Mouse (Mus musculus) activated CD4-positive, CD25-positive, alpha-beta regulatory T cell, adult 4 months (primary cell): Measurements from ENCODE around the gene C2cd2. TPM values are rescaled to one million over a fixed set of nuclear protein-coding genes. Genes with fewer than 3 reads are reported as not detected.
A peak's percentile ranks its signal among the peaks of the same experiment; 100 is the strongest.
"Not testable (repeated sequence)": the region's sequence is repeated elsewhere in the genome, so short reads cannot be mapped to it uniquely, and the experiment has no call there.

Experiments
- ATAC-seq: one replicate; pipeline ENCODE4 v1.8.0; 2017
- polyA plus RNA-seq, 2 experiments: library from polyadenylated mRNA; unstranded; fragments of 100-300 nt; shearing (Covaris generic); gene quantifications; one replicate each; pipeline ENCODE4 v1.2.1; 2017

The C2cd2 gene
- 1 to 10 TPM; 6.3 to 7.9 TPM for polyA plus RNA-seq

- ATAC-seq: peak; percentile 83
These were observed at the start of gene C2cd2, which contains the start of gene Zbtb21 for GRCm38 (mm10) chr16:97962151-97962948. Gene C2cd2, minus strand, starts transcription at chr16:97962598. Gene Zbtb21, minus strand, starts transcription at chr16:97962622.

- ATAC-seq: peak; percentile 11
These were observed 35.0 kb upstream of the C2cd2 start for GRCm38 (mm10) chr16:97997383-97997731.

DNA sequence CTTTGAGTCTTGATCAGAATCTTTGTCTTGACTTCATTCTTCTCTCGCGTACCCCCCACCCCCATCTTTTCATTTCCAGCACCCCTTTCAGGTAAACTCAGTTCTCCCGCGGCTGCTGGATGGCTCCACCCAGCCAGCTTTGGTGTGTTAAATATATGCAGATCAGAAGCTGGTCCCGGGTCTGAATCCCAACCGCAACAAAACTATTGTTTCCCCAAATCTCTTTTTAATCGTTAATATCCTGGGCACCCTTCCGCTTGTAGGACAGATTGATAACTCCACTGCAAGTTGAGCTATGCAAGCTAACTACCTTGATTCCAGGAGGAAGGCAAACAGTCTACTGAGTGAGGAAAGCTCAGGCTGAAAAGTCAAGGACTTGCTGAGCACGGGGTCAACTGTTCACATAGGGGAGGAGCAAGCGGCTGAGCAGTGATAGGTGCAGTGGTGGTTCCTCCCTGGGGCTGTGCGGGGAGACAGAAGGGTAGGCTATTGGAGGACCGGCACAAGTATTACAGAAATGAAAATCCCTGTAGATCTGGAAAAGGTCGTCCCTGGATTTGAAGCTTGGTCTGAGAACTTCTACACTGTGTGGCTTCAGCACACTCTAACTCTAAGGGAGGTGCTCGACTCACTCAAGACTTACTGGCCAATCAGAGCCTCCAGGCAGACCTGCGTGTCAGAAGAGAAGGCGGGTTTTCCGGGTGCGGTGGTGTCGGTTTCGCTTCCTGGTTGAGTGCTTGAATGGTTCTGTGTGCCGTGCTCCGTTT lies 34.4 kb upstream of the C2cd2 start, which contains the start of gene B230307C23Rik:
B230307C23Rik (plus strand) TSS at position 700 of the 767 bp plus-strand sequence.
- ATAC-seq: peak; percentile 99

GRCm38 (mm10) chr16:97995849-97996615 lies 33.6 kb upstream of the C2cd2 start:
- ATAC-seq: no peak

- ATAC-seq: not testable (repeated sequence)
These were observed 30.1 kb upstream of the C2cd2 start for GRCm38 (mm10) chr16:97992477-97992876.

GRCm38 (mm10) chr16:97991517-97991916 lies 29.1 kb upstream of the C2cd2 start:
- no peak for ATAC-seq

- ATAC-seq: no peak
These were observed 22.2 kb upstream of the C2cd2 start for GRCm38 (mm10) chr16:97984589-97984988.

GRCm38 (mm10) chr16:97981362-97981761 lies 19.0 kb upstream of the C2cd2 start:
- ATAC-seq: no peak

DNA sequence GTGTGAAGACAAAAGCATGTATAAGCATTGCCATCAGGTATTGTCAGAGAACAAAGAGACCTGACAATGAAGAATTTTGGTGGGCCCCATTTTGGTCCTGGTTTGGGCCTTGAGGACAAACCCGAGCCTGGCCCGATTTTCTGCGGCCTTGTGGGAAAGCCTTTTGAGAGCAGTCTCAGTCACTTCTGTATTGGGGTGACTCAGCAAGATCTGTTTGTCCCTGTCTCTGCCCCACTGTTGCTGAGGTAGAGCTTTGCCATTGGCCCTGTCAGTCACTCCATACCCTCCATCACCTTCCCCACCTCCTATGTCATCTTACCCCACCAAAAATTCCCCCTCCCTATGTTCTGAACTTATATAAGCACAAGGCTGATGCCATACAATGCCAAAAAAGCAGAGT lies 15.3 kb upstream of the C2cd2 start:
- ATAC-seq: no peak

GRCm38 (mm10) chr16:97977277-97977676 lies 14.9 kb upstream of the C2cd2 start:
- no peak for ATAC-seq

DNA sequence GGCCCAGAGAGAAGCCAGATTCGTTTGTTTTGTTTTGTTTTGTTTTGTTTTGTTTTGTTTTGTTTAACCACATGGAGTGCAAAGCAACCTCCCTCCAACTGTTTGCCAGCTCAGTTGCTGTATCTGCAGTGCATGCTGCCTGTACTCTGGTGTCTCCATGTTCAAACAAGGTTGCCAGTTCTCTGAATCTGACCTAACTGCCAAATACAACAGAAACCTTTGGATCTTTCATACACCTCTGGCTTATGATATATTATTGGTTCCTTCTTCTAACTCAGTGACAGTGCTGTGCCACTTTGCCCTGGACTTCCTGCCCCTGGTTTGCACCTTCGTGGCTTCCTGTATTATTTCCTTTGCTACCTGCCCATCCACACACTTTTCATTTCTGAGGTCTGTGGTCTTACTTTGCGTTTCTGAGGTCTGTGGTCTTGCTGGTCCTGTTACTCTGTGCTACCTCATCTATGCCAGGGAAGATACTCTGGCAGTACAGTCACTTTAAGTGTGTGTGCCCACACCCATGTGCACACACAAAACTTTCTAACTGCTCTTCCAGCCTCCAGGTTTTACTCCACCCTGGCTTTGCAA lies 1.6 kb upstream of the C2cd2 start:
- ATAC-seq: peak; percentile 21

GRCm38 (mm10) chr16:97961381-97962150 lies 832 bp downstream of the C2cd2 start:
- ATAC-seq: peak; percentile 11

GRCm38 (mm10) chr16:97960348-97960747 lies 2.0 kb downstream of the C2cd2 start:
- ATAC-seq: no peak

- ATAC-seq: no peak
These were observed 3.9 kb downstream of the C2cd2 start for GRCm38 (mm10) chr16:97958401-97958973.

DNA sequence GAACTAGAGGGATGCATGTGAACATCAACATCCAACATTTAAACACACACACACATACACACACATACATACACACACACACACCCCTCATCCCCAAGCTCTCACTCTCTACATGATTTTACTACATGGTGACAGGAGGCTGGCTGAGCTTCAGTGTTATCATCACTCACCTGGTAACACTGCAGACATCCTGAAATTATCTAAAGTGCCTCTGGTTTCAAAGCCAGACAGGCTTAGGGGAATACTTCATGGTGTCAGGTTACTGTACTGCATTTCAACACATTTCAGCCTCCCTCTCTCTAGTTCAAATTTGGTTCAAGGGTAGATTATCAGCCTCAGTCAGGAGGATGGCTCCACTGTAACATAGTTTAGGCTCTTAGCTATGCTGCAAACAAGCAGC lies 4.8 kb downstream of the C2cd2 start:
- ATAC-seq: no peak

- ATAC-seq: no peak
These were observed 6.4 kb downstream of the C2cd2 start for GRCm38 (mm10) chr16:97956011-97956410.

- ATAC-seq: no peak
These were observed 9.1 kb downstream of the C2cd2 start for GRCm38 (mm10) chr16:97953300-97953699.

DNA sequence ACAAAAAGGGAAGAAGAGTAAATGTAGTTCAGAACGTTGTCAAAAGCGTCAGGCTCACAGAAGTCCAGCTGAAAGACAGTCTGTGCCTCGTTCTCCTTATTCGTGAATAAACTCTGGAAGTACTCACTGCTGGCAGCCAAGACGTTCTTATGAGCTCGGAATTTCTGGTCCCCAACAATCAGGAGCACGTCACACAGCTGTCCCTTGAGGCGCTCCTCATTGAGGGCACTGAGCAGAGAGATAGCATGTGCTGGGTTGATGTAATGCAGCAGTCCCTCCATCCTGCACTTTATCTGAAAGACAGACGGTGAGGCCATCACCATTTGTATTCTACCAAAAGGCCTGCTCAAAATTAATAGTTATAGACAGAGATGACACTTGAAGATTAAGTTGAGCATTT lies 9.6 kb downstream of the C2cd2 start:
- no peak for ATAC-seq

DNA sequence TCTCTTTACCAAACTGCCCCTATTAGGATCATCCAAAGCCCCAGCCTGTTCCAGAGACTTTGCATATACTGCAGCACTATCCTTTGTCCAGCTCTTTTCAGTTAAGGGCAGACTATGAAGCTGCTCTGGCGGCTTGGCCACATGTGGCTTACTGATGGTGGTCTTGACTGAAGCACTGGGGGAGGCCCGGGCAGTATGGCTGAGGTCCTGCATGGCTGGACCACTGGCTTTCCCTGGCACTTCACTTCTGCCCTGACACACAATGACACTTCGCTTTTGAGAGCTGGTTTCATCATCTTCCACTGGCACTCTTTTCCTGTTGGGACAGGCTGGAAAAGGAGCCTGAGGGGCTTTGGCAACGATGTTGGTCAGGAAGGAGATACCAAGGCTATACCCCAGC lies 10.0 kb downstream of the C2cd2 start:
- no peak for ATAC-seq

DNA sequence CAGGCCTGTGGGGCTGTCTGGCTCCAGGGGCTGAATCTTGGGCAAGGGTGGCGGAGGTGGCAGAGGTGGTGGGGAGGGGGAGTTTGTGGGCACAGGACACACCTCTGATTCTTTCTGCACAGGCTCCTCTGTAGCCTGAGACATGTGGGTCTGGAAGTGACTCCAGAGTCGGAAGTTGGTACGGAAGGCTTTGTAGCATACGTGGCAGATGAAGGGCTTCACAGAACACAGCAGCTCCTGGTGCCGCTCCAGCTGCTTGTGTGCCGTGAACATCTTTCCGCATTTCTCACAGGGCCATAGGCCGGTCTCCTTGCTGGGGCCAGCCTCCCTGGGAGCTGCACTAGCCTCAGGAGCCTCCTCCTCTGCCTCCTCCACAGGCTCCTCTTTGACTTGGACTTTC lies 12.3 kb downstream of the C2cd2 start:
- no peak for ATAC-seq

DNA sequence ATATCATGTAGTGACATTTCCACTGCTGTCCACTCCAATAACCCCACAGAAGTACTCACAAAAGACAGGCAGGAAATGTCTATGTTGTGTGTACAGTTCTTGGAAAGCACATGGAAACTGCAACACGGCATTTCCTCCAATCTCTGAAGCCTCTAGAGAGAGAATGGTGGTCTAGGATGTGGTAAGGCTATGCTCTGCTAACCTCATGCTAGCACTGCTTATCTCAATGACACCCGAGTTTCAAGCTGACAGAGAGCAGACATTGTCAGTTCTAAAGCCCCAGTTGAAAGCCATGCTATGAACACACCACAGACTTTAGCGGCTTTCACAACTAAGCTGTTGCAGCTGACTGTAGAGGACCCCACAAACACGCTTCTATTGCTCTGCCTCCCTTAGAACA lies 13.6 kb downstream of the C2cd2 start:
- ATAC-seq: peak; percentile 46
